Mouse (Mus musculus): ENCODE measurements around the gene Mog. TPM values are rescaled to one million over a fixed set of nuclear protein-coding genes. Genes with fewer than 3 reads are reported as not detected.

Mog gene
- not detected in 2 replicates for polyA plus RNA-seq (2012; ENCODE audit: low replicate concordance)

GRCm38 (mm10) chr17:37022628-37023576 is at the start of gene Mog:
Gene Mog, minus strand, starts transcription at chr17:37023398.

DNA sequence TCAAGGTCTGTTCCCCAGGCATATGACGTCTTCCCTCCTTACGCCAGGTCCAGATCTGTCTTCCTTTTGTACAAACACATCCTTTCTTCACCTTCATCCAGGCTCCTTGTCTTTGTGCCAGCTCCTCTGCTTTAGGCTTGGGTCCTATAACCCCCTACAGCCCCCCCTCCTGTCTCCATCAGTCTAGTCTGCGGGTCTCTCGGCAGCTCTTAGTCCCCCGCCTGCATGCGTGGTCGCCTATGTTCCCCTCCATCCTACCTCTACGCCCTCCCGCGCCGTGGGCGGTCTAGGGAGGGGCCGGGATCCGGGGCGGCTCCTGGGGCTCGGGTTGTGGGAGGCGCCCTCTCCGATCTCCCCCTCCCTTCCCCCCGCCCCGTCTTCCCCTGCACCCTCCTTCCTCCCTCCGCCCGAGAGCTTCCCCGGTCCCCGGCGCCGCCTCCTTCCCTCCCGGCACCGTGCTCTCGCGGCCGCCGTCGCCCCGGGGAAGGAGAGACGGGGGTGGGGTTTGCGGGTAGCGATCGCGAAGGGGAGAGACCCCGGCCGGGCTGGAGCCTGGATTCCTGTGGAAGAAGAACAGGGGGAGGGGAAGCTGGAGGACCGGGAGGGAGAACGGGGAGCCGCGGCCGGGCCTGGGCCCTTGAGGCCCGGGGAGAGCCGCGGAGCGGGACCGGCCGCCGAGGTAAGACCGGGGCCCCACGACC is 22.6 kb upstream of the Mog start, which contains the start of gene Gabbr1:
Gabbr1 (plus strand) TSS at position 356 of the 701 bp plus-strand sequence.

DNA sequence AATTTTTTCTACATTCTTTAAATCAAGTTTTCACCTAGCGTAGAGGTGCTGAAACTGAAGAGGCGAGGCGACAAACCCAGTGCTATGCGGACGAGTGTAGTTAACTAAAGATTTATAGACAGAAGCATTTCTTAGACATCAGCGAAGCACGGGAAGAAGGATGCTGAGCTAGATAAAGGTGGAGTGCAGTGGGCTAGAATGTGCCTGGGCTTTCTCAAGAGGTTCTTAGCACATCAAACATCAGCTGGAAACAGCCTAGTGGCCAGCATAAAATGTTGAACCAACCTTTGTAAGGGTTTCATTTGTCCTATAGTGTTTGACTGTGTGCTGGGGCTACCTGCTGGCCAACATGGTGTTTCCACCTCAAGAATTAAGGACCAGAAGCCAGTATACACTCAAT is 22.3 kb downstream of the Mog start, which contains the start of gene Zfp57:
Zfp57 (plus strand) TSS at position 301 of the 400 bp plus-strand sequence.

DNA sequence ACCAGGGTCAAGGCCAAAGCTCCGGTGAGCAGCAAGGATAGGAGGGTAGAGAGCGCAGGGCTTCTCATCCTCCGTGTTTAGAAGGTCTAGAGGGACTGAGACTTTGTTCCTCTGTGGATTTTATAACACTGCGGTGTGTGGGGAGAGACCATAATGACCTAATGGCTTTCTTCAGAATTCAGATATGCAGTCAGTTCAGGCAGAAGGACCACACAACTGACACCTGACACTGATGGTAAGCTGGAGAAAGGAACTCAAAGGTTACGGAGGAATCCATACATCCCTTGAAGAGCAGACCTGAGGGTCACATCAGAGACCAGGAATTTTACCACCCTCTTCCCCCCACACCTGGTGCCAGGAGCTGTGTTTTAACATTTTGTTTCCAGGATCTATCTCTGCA is 33.8 kb downstream of the Mog start, which contains the start of gene H2-M5:
H2-M5 (minus strand) TSS at position 101 of the 400 bp plus-strand sequence.

DNA sequence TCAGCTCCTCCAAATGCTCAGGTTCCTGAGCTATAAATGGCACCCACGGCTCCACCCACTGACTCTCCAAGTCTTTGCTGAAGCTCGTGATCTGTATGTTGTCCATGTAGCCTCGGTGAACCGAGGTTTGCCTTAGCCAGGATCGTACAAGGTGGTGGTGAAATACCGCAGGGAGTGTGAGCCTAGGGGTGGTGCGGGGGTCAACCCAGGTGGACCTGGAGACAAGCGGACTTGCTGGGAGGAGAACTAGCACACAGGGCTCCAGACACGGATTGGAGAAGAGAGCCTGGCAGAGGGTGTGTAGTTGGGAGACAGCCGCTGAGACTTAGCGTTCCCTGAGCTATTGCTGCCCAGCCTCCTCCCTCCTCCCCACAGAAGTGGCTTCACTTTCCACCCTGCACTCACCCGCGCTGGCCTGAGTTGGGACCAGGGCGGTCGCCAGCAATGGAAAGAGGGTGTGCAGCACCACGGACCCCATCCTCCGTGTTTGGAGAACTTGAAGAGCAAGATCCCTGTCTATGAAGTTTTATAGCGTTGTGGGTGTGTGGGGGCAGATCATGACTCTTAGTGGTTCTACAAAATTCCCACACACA is 41.9 kb downstream of the Mog start, which contains the start of gene 2410137M14Rik:
2410137M14Rik (minus strand) TSS at position 17 of the 593 bp plus-strand sequence.

Other genes starting within 250 kb of the Mog start
- not detected in 2 replicates for gene H2-M10.6, start 211.2 kb downstream of the Mog start, polyA plus RNA-seq (2012; ENCODE audit: low replicate concordance)
- 19.6 and 19.7 TPM in 2 replicates for gene Trim26, start 186.3 kb downstream of the Mog start, polyA plus RNA-seq (2012; ENCODE audit: low replicate concordance)
- 0.34 and 0.50 TPM in 2 replicates for gene Trim15, start 156.2 kb downstream of the Mog start, polyA plus RNA-seq (2012; ENCODE audit: low replicate concordance)
- 9.5 and 47.5 TPM in 2 replicates for gene Trim10, start 153.8 kb downstream of the Mog start, polyA plus RNA-seq (2012; ENCODE audit: low replicate concordance)
- not detected in 2 replicates for gene Trim40, start 133.3 kb downstream of the Mog start, polyA plus RNA-seq (2012; ENCODE audit: low replicate concordance)
- gene Trim31, start 125.3 kb downstream of the Mog start, polyA plus RNA-seq (2012; ENCODE audit: low replicate concordance): not detected in 2 replicates
- 0.11 TPM in 1 of 2 replicates, not detected in the other for gene Rnf39, start 80.5 kb downstream of the Mog start, polyA plus RNA-seq (2012; ENCODE audit: low replicate concordance)
- gene Ppp1r11, start 71.7 kb downstream of the Mog start, polyA plus RNA-seq (2012; ENCODE audit: low replicate concordance): 87.0 and 326 TPM in 2 replicates
- gene Znrd1, start 64.8 kb downstream of the Mog start, polyA plus RNA-seq (2012; ENCODE audit: low replicate concordance): 1.0 and 4.8 TPM in 2 replicates
- gene Znrd1as, start 64.8 kb downstream of the Mog start, polyA plus RNA-seq (2012; ENCODE audit: low replicate concordance): 0.19 TPM in 1 of 2 replicates, not detected in the other
- not detected in 2 replicates for gene 2410137M14Rik, start 42.2 kb downstream of the Mog start, polyA plus RNA-seq (2012; ENCODE audit: low replicate concordance)
- 0.07 TPM in 1 of 2 replicates, not detected in the other for gene H2-M5, start 33.9 kb downstream of the Mog start, polyA plus RNA-seq (2012; ENCODE audit: low replicate concordance)
- gene Zfp57, start 22.2 kb downstream of the Mog start, polyA plus RNA-seq (2012; ENCODE audit: low replicate concordance): 0.12 and 0.82 TPM in 2 replicates
- gene Gabbr1, start 22.6 kb upstream of the Mog start, polyA plus RNA-seq (2012; ENCODE audit: low replicate concordance): 15.3 and 37.9 TPM in 2 replicates
- not detected in 2 replicates for gene Olfr90, start 65.1 kb upstream of the Mog start, polyA plus RNA-seq (2012; ENCODE audit: low replicate concordance)
- not detected in 2 replicates for gene Olfr91, start 74.9 kb upstream of the Mog start, polyA plus RNA-seq (2012; ENCODE audit: low replicate concordance)
- not detected in 2 replicates for gene Olfr92, start 96.7 kb upstream of the Mog start, polyA plus RNA-seq (2012; ENCODE audit: low replicate concordance)
- gene Olfr93, start 138.1 kb upstream of the Mog start, polyA plus RNA-seq (2012; ENCODE audit: low replicate concordance): not detected in 2 replicates
- gene Ubd, start 170.5 kb upstream of the Mog start, polyA plus RNA-seq (2012; ENCODE audit: low replicate concordance): not detected in 2 replicates
- not detected in 2 replicates for gene Olfr94, start 177.6 kb upstream of the Mog start, polyA plus RNA-seq (2012; ENCODE audit: low replicate concordance)
- not detected in 2 replicates for gene Olfr95, start 189.7 kb upstream of the Mog start, polyA plus RNA-seq (2012; ENCODE audit: low replicate concordance)
- not detected in 2 replicates for gene Olfr96, start 196.7 kb upstream of the Mog start, polyA plus RNA-seq (2012; ENCODE audit: low replicate concordance)
- not detected in 2 replicates for gene Olfr97, start 213.9 kb upstream of the Mog start, polyA plus RNA-seq (2012; ENCODE audit: low replicate concordance)
- not detected in 2 replicates for gene Olfr98, start 240.4 kb upstream of the Mog start, polyA plus RNA-seq (2012; ENCODE audit: low replicate concordance)
- gene H2-M3, start 246.8 kb upstream of the Mog start, polyA plus RNA-seq (2012; ENCODE audit: low replicate concordance): 0.33 and 1.7 TPM in 2 replicates